Mouse (Mus musculus) cerebellum, adult 9-10 months (tissue): ENCODE measurements around the gene St3gal2.
A peak's percentile ranks its signal among the peaks of the same experiment; 100 is the strongest.
"Not testable (repeated sequence)": the region's sequence is repeated elsewhere in the genome, so short reads cannot be mapped to it uniquely, and the experiment has no call there.

Experiments
- DNase-seq: peaks from one replicate; pipeline ENCODE4 v3.0.0; 2022

St3gal2 gene

GRCm38 (mm10) chr8:110945716-110946115 lies 26.0 kb downstream of the St3gal2 start:
- DNase-seq, result no peak

- no peak for DNase-seq
These were observed 30.4 kb downstream of the St3gal2 start for GRCm38 (mm10) chr8:110950065-110950484.

- no peak for DNase-seq
These were observed 35.1 kb downstream of the St3gal2 start for GRCm38 (mm10) chr8:110954776-110955175.

GRCm38 (mm10) chr8:110956619-110957450 lies 37.1 kb downstream of the St3gal2 start:
- peak; percentile 78 for DNase-seq

- peak; percentile 84 for DNase-seq
These were observed 37.7 kb downstream of the St3gal2 start for GRCm38 (mm10) chr8:110957471-110957870.

- peak; percentile 74 for DNase-seq
These were observed 38.4 kb downstream of the St3gal2 start for GRCm38 (mm10) chr8:110958135-110958534.

- peak; percentile 60 for DNase-seq
These were observed 38.8 kb downstream of the St3gal2 start for GRCm38 (mm10) chr8:110958553-110958952.

- peak; percentile 96 for DNase-seq
These were observed 39.5 kb downstream of the St3gal2 start for GRCm38 (mm10) chr8:110959071-110959780.

GRCm38 (mm10) chr8:110959906-110960305 lies 40.2 kb downstream of the St3gal2 start:
- peak; percentile 97 for DNase-seq

- DNase-seq, result peak; percentile 27
These were observed 43.3 kb downstream of the St3gal2 start for GRCm38 (mm10) chr8:110963051-110963450.

- no peak for DNase-seq
These were observed 44.9 kb downstream of the St3gal2 start for GRCm38 (mm10) chr8:110964666-110965065.

- DNase-seq, result peak; percentile 92
These were observed 45.9 kb downstream of the St3gal2 start for GRCm38 (mm10) chr8:110965594-110965993.

- DNase-seq, result peak; percentile 53
These were observed 46.9 kb downstream of the St3gal2 start for GRCm38 (mm10) chr8:110966586-110966985.

- DNase-seq, result peak; percentile 87
These were observed 47.6 kb downstream of the St3gal2 start for GRCm38 (mm10) chr8:110967326-110967725.

- DNase-seq, result peak; percentile 65
These were observed 50.4 kb downstream of the St3gal2 start for GRCm38 (mm10) chr8:110969910-110970770.

GRCm38 (mm10) chr8:110976532-110976931 lies 56.8 kb downstream of the St3gal2 start:
- not testable (repeated sequence) for DNase-seq

- DNase-seq, result not testable (repeated sequence)
These were observed 58.3 kb downstream of the St3gal2 start for GRCm38 (mm10) chr8:110977987-110978386.

- DNase-seq, result no peak
These were observed 61.6 kb downstream of the St3gal2 start for GRCm38 (mm10) chr8:110981304-110981703.

GRCm38 (mm10) chr8:110987805-110988744 lies 68.4 kb downstream of the St3gal2 start:
- DNase-seq, result no peak

GRCm38 (mm10) chr8:110990017-110990416 lies 70.3 kb downstream of the St3gal2 start:
- no peak for DNase-seq

GRCm38 (mm10) chr8:110996641-110997430 lies 77.1 kb downstream of the St3gal2 start:
- DNase-seq, result no peak
